In genomic region chr7:115411456-115411855, GRCm38 (mm10) we compare ENCODE assay signal across 9 mouse cellular contexts.
DNase-seq lines count a peak whose midpoint lies in the region; ATAC-seq and TF ChIP-seq lines count a peak whose summit lies in the region.
"Had no signal": no experiment of that assay in that cellular context is flagged by ENCODE, and none has a peak within 500 bp of the region (broad histone marks: within the 10 kb centered on the region; RNA-seq: fewer than 3 reads in every experiment).

No protein-coding gene starts in this region.

- no peaks in the 10 kb centered on the region for H3K9me3 ChIP-seq in hindbrain, embryonic 10.5 days
- H3K9me3 ChIP-seq in hindbrain, embryonic 11.5 days (ENCODE audit: control insufficient read depth, low read length): no peaks in the 10 kb centered on the region
- H3K9me3 ChIP-seq in limb, embryonic 10.5 days (replicated peaks): no peaks in the 10 kb centered on the region
- H3K9me3 ChIP-seq in stomach, postnatal 0 days (ENCODE audit: control insufficient read depth, low read length): no peaks in the 10 kb centered on the region
- H3K9me3 ChIP-seq: G1E had no signal

- WGBS in hindbrain, embryonic 10.5 days: 66% methylated on average over 2 of the region's 2 CpGs
- 62% methylated on average over 2 of the region's 2 CpGs for WGBS in hindbrain, embryonic 11.5 days
- WGBS in limb, embryonic 10.5 days: 76% methylated on average over 2 of the region's 2 CpGs
- WGBS in stomach, postnatal 0 days: 65% methylated on average over 2 of the region's 2 CpGs

- H3K36me3 ChIP-seq in hindbrain, embryonic 10.5 days: no peaks in the 10 kb centered on the region
- no peaks in the 10 kb centered on the region for H3K36me3 ChIP-seq in hindbrain, embryonic 11.5 days (ENCODE audit: control insufficient read depth, insufficient read depth, low read length)
- H3K36me3 ChIP-seq in limb, embryonic 10.5 days: no peaks in the 10 kb centered on the region
- H3K36me3 ChIP-seq in stomach, postnatal 0 days (ENCODE audit: control insufficient read depth, insufficient read depth, low read length): no peaks in the 10 kb centered on the region
- H3K36me3 ChIP-seq: G1E had no signal

- H3K9ac ChIP-seq in hindbrain, embryonic 11.5 days (ENCODE audit: low read depth, low read length): no peak overlapping the region
- no peak overlapping the region for H3K9ac ChIP-seq in stomach, postnatal 0 days (ENCODE audit: low read length)

- peak overlapping the region; percentile 4; the same call in 1 of the 2 replicates for H3K27ac ChIP-seq in hindbrain, embryonic 10.5 days
- H3K27ac ChIP-seq in hindbrain, embryonic 11.5 days (ENCODE audit: low read depth, low read length): no peak overlapping the region
- peak overlapping the region; percentile 75 for H3K27ac ChIP-seq in limb, embryonic 10.5 days
- H3K27ac ChIP-seq in stomach, postnatal 0 days (replicated peaks): no peak overlapping the region
- H3K27ac ChIP-seq in left cerebral cortex, adult 2 months: no peak overlapping the region

- no peak for TF ChIP-seq EP300 in stomach, postnatal 0 days (optimal IDR thresholded peaks at IDR 0.05)

- intact Hi-C loops in left cerebral cortex, adult 2 months (cut with DNase I): no loop called here

- no peak for DNase-seq in hindbrain, embryonic 10.5 days (ENCODE audit: low spot score)
- no peak for DNase-seq in hindbrain, embryonic 11.5 days (ENCODE audit: low spot score)
- DNase-seq in right cerebral cortex, postnatal 10 days (ENCODE audit: low spot score in 2 of 2): peak; percentile 42 to 44
- DNase-seq in right cerebral cortex, adult 2 months (ENCODE audit: low spot score in 2 of 2): no peak
- no peak for DNase-seq in limb, embryonic 10.5 days (ENCODE audit: low spot score)
- no peak for DNase-seq in stomach, postnatal 0 days (ENCODE audit: low spot score)
- DNase-seq in left cerebral cortex, adult 2 months (ENCODE audit: extremely low spot score in 1 of 2, low spot score in 2 of 2): no peak
- DNase-seq in adipocyte (ENCODE audit: low spot score): no peak

- H3K4me2 ChIP-seq in hindbrain, embryonic 11.5 days (replicated peaks; ENCODE audit: low read depth, low read length): no peak overlapping the region
- no peak overlapping the region for H3K4me2 ChIP-seq in stomach, postnatal 0 days (replicated peaks; ENCODE audit: low read depth)

- no peak overlapping the region for H3K4me3 ChIP-seq in hindbrain, embryonic 10.5 days
- no peak overlapping the region for H3K4me3 ChIP-seq in hindbrain, embryonic 11.5 days (ENCODE audit: low read depth, low read length)
- H3K4me3 ChIP-seq in limb, embryonic 10.5 days: no peak overlapping the region
- H3K4me3 ChIP-seq in stomach, postnatal 0 days (ENCODE audit: low read depth, low read length): no peak overlapping the region
- no peak overlapping the region for H3K4me3 ChIP-seq in left cerebral cortex, adult 2 months

- ATAC-seq in hindbrain, embryonic 11.5 days (ENCODE audit: low FRiP score): no peak
- 0 out of 2 replicates have a peak, but pooled peaks have one; percentile 32 for ATAC-seq in stomach, postnatal 0 days (ENCODE audit: low FRiP score, low TSS enrichment)

- peaks cover 21% of the 10 kb centered on the region for H3K27me3 ChIP-seq in hindbrain, embryonic 10.5 days (ENCODE audit: insufficient read depth, poor library complexity, severe bottlenecking)
- 0 out of 2 replicates have a peak, but pooled peaks cover 2% of the 10 kb centered on the region for H3K27me3 ChIP-seq in hindbrain, embryonic 11.5 days (ENCODE audit: control insufficient read depth, insufficient read depth, low read length)
- H3K27me3 ChIP-seq in limb, embryonic 10.5 days (ENCODE audit: low read depth, poor library complexity, severe bottlenecking): peaks cover 39% of the 10 kb centered on the region; the same call in 1 of the 2 replicates
- H3K27me3 ChIP-seq in stomach, postnatal 0 days (ENCODE audit: control insufficient read depth, insufficient read depth, low read length): no peaks in the 10 kb centered on the region

- H3K4me1 ChIP-seq in hindbrain, embryonic 10.5 days (replicated peaks): peaks cover 24% of the 10 kb centered on the region
- peaks cover 3% of the 10 kb centered on the region; the same call in 1 of the 2 replicates for H3K4me1 ChIP-seq in hindbrain, embryonic 11.5 days (replicated peaks; ENCODE audit: control insufficient read depth, insufficient read depth, low read length)
- H3K4me1 ChIP-seq in limb, embryonic 10.5 days: peaks cover 57% of the 10 kb centered on the region
- H3K4me1 ChIP-seq in stomach, postnatal 0 days (replicated peaks; ENCODE audit: control insufficient read depth, insufficient read depth): peaks cover 3% of the 10 kb centered on the region; the same call in 1 of the 2 replicates

- TF ChIP-seq CTCF in stomach, postnatal 0 days (IDR thresholded peaks at IDR 0.05; ENCODE audit: low read depth): no peak
- no peak for TF ChIP-seq CTCF in left cerebral cortex, adult 2 months (IDR thresholded peaks at IDR 0.05)

Comparison
In these comparisons a context has a peak if more than half of its experiments do, and no peak if none do; other contexts are left out.
1. DNase-seq: peak in right cerebral cortex, postnatal 10 days (2 of 2); none in hindbrain, embryonic 10.5 days (single experiment), hindbrain, embryonic 11.5 days (single experiment), right cerebral cortex, adult 2 months (0 of 2), limb, embryonic 10.5 days (single experiment), stomach, postnatal 0 days (single experiment), left cerebral cortex, adult 2 months (0 of 2) and adipocyte (single experiment).
2. H3K27ac ChIP-seq: peak in hindbrain, embryonic 10.5 days (single experiment) and limb, embryonic 10.5 days (single experiment); none in hindbrain, embryonic 11.5 days (single experiment), stomach, postnatal 0 days (single experiment) and left cerebral cortex, adult 2 months (single experiment).